Mouse (Mus musculus) heart, embryonic 16.5 days (tissue): ENCODE data around the gene 2410015M20Rik. TPM values are rescaled to one million over a fixed set of nuclear protein-coding genes. Genes with fewer than 3 reads are reported as not detected.
A peak's percentile ranks its signal among the peaks of the same experiment; 100 is the strongest.

ENCODE experiments used
- ATAC-seq: fragments of 200-750 bp; cut with Nextera tagmentation; replicated peaks from 2 replicates; pipeline ENCODE4 v1.8.0; 2017; ENCODE audit warnings: moderate number of reproducible peaks; ENCODE audit not compliant: insufficient read depth, low FRiP score; ENCODE audit errors: extremely low read depth
- H3K27ac ChIP-seq: fragments of 300-500 bp; sonication (generic); 2 replicates; pipeline ENCODE4 v1.5.1; 2014; ENCODE audit warnings: mild to moderate bottlenecking, low read length, control low read depth, moderate library complexity
- H3K27me3 ChIP-seq: fragments of 300-500 bp; sonication (generic); 2 replicates; pipeline ENCODE4 v1.6.1; 2014; ENCODE audit warnings: low read length, mixed read lengths; ENCODE audit not compliant: control insufficient read depth, insufficient read depth
- H3K36me3 ChIP-seq: fragments of 300-500 bp; sonication (generic); 2 replicates; pipeline ENCODE4 v1.6.1; 2014; ENCODE audit not compliant: control insufficient read depth, insufficient read depth
- H3K4me1 ChIP-seq: fragments of 300-500 bp; sonication (generic); 2 replicates; pipeline ENCODE4 v1.6.1; 2014; ENCODE audit warnings: low read length, mixed read lengths; ENCODE audit not compliant: control insufficient read depth, insufficient read depth
- H3K4me2 ChIP-seq: fragments of 300-500 bp; sonication (generic); 2 replicates; pipeline ENCODE4 v1.6.1; 2014; ENCODE audit warnings: low read depth, mild to moderate bottlenecking, control low read depth, low read length
- H3K4me3 ChIP-seq: fragments of 300-500 bp; sonication (generic); 2 replicates; pipeline ENCODE4 v1.5.1; 2014; ENCODE audit warnings: mild to moderate bottlenecking, control low read depth, low read length
- H3K9ac ChIP-seq: fragments of 300-500 bp; sonication (generic); 2 replicates; pipeline ENCODE4 v1.6.1; 2014; ENCODE audit warnings: low read length, control low read depth
- H3K9me3 ChIP-seq: fragments of 300-500 bp; sonication (generic); replicated peaks from 2 replicates; pipeline ENCODE4 v1.6.1; 2016; ENCODE audit warnings: low read length; ENCODE audit not compliant: control insufficient read depth
- WGBS: fragments of 180-500 bp; shearing (Covaris S2); extraction: QIAGEN DNeasy Blood & Tissue Kit; methylation state at CpG from one replicate; pipeline ENCODE4 v1.1.7; 2014; 5-methylcytosine and 5-hydroxymethylcytosine counted together
- polyA plus RNA-seq: library from polyadenylated mRNA; unstranded; fragments of >200 nt; fragmentation: Nextera tagmentation; extraction: Ambion mirVana; gene quantifications from 2 replicates; pipeline ENCODE4 v1.2.1, GENCODE M21; 2015

2410015M20Rik gene
- polyA plus RNA-seq, 1 experiment from 2014 or later, result 329 TPM

GRCm38 (mm10) chr17:56566918-56567317, 42.7 kb downstream of the 2410015M20Rik start:
- Histone ChIP-seq H3K27ac (no peak overlapping the region), H3K27me3 (no peaks in the 10 kb centered on the region), H3K4me3 (no peak overlapping the region), H3K4me1 (no peaks in the 10 kb centered on the region), H3K4me2 (no peak overlapping the region), H3K36me3 (peaks cover 88% of the 10 kb centered on the region), H3K9me3 (no peaks in the 10 kb centered on the region), H3K9ac (no peak overlapping the region)
- ATAC-seq, result no peak
- 94% methylated on average over 5 of the region's 5 CpGs for WGBS

GRCm38 (mm10) chr17:56566293-56566692, 43.3 kb downstream of the 2410015M20Rik start:
- H3K27me3 ChIP-seq, result no peaks in the 10 kb centered on the region

GRCm38 (mm10) chr17:56561866-56562265, 47.7 kb downstream of the 2410015M20Rik start:
- Histone ChIP-seq H3K4me3 (no peak overlapping the region), H3K27me3 (no peaks in the 10 kb centered on the region), H3K4me1 (no peaks in the 10 kb centered on the region), H3K9ac (no peak overlapping the region), H3K9me3 (no peaks in the 10 kb centered on the region), H3K27ac (no peak overlapping the region), H3K4me2 (no peak overlapping the region), H3K36me3 (peaks cover 60% of the 10 kb centered on the region)
- no peak for ATAC-seq
- WGBS, result 92% methylated on average over 2 of the region's 2 CpGs

More at GRCm38 (mm10) chr17:56566293-56566692, 43.3 kb downstream of the 2410015M20Rik start:
- Histone ChIP-seq H3K9ac (no peak overlapping the region), H3K4me2 (no peak overlapping the region), H3K27ac (no peak overlapping the region), H3K9me3 (no peaks in the 10 kb centered on the region), H3K36me3 (peaks cover 89% of the 10 kb centered on the region), H3K4me3 (no peak overlapping the region), H3K4me1 (no peaks in the 10 kb centered on the region)
- WGBS, result 90% methylated on average over 29 of the region's 29 CpGs
- ATAC-seq, result no peak

- 47% methylated on average over 1 of the region's 1 CpGs for WGBS
- no peak overlapping the region for H3K4me2 ChIP-seq
- H3K36me3 ChIP-seq, result peaks cover 43% of the 10 kb centered on the region
- no peak overlapping the region for H3K4me3 ChIP-seq
- H3K9ac ChIP-seq, result no peak overlapping the region
- H3K9me3 ChIP-seq, result no peaks in the 10 kb centered on the region
- no peak for ATAC-seq
- no peaks in the 10 kb centered on the region for H3K4me1 ChIP-seq
- H3K27me3 ChIP-seq, result no peaks in the 10 kb centered on the region
- H3K27ac ChIP-seq, result no peak overlapping the region
Measured at GRCm38 (mm10) chr17:56560131-56560530, 49.4 kb downstream of the 2410015M20Rik start.

- WGBS, result 60% methylated on average over 3 of the region's 3 CpGs
- H3K36me3 ChIP-seq, result peaks cover 35% of the 10 kb centered on the region
Measured at GRCm38 (mm10) chr17:56559386-56559785, 50.2 kb downstream of the 2410015M20Rik start.

GRCm38 (mm10) chr17:56558448-56558847, 51.1 kb downstream of the 2410015M20Rik start:
- 14% methylated on average over 3 of the region's 3 CpGs for WGBS
- Histone ChIP-seq H3K4me2 (no peak overlapping the region), H3K9me3 (no peaks in the 10 kb centered on the region), H3K9ac (no peak overlapping the region), H3K27ac (no peak overlapping the region), H3K27me3 (no peaks in the 10 kb centered on the region), H3K4me1 (no peaks in the 10 kb centered on the region), H3K4me3 (no peak overlapping the region), H3K36me3 (peaks cover 26% of the 10 kb centered on the region)
- ATAC-seq, result peak; percentile 55; the same call in 1 of the 2 replicates

More at GRCm38 (mm10) chr17:56559386-56559785, 50.2 kb downstream of the 2410015M20Rik start:
- no peaks in the 10 kb centered on the region for H3K9me3 ChIP-seq
- no peak overlapping the region for H3K27ac ChIP-seq
- H3K4me3 ChIP-seq, result no peak overlapping the region
- no peaks in the 10 kb centered on the region for H3K4me1 ChIP-seq
- ATAC-seq, result no peak
- no peak overlapping the region for H3K4me2 ChIP-seq
- no peaks in the 10 kb centered on the region for H3K27me3 ChIP-seq
- H3K9ac ChIP-seq, result no peak overlapping the region

Other genes with a start within 250 kb of the 2410015M20Rik start
- 33.9 and 39.7 TPM in 2 replicates for gene Ptprs, start 133.3 kb downstream of the 2410015M20Rik start, polyA plus RNA-seq
- not detected in 2 replicates for gene Znrf4, start 97.3 kb downstream of the 2410015M20Rik start, polyA plus RNA-seq
- 0.62 and 1.2 TPM in 2 replicates for gene Gm20219, start 55.4 kb downstream of the 2410015M20Rik start, polyA plus RNA-seq
- 57.6 and 60.6 TPM in 2 replicates for gene Safb2, start 25.2 kb downstream of the 2410015M20Rik start, polyA plus RNA-seq
- gene Safb, start 24.9 kb downstream of the 2410015M20Rik start, polyA plus RNA-seq, result 76.5 and 92.3 TPM in 2 replicates
- 1,106 and 1,159 TPM in 2 replicates for gene Rpl36, start 3.6 kb upstream of the 2410015M20Rik start, polyA plus RNA-seq
- 60.7 and 62.5 TPM in 2 replicates for gene Lonp1, start 17.1 kb upstream of the 2410015M20Rik start, polyA plus RNA-seq
- gene Catsperd, start 18.4 kb upstream of the 2410015M20Rik start, polyA plus RNA-seq, result 0.29 and 0.31 TPM in 2 replicates
- 63.1 and 64.3 TPM in 2 replicates for gene Ranbp3, start 63.5 kb upstream of the 2410015M20Rik start, polyA plus RNA-seq
- 1,043 and 1,129 TPM in 2 replicates for gene Ndufa11, start 108.0 kb upstream of the 2410015M20Rik start, polyA plus RNA-seq
- gene Vmac, start 108.3 kb upstream of the 2410015M20Rik start, polyA plus RNA-seq, result 12.8 and 14.6 TPM in 2 replicates
- gene Nrtn, start 147.8 kb upstream of the 2410015M20Rik start, polyA plus RNA-seq, result 21.2 and 23.9 TPM in 2 replicates
- gene Dus3l, start 155.0 kb upstream of the 2410015M20Rik start, polyA plus RNA-seq, result 31.7 and 34.9 TPM in 2 replicates
- gene Prr22, start 160.5 kb upstream of the 2410015M20Rik start, polyA plus RNA-seq, result 0.59 and 1.2 TPM in 2 replicates
- gene Rfx2, start 221.2 kb upstream of the 2410015M20Rik start, polyA plus RNA-seq, result 6.2 and 6.8 TPM in 2 replicates